Mouse (Mus musculus): ENCODE results near the gene Mei1. TPM values are rescaled to one million over a fixed set of nuclear protein-coding genes. Genes with fewer than 3 reads are reported as not detected.
"Not testable (repeated sequence)": the region's sequence is repeated elsewhere in the genome, so short reads cannot be mapped to it uniquely, and the experiment has no call there.

Mei1 gene
- polyA plus RNA-seq, 1 experiment from 2014 or later = not detected

GRCm38 (mm10) chr15:82106953-82107555 lies 37.3 kb downstream of the Mei1 start:
- 26% methylated on average over 8 of the region's 8 CpGs for WGBS (ENCODE audit: insufficient replicate concordance)
- DNase-seq = peak; percentile 61
- H3K36me3 ChIP-seq (replicated peaks; ENCODE audit: insufficient read depth, low read length) = no peaks in the 10 kb centered on the region
- H3K4me3 ChIP-seq (ENCODE audit: low read depth, low read length) = no peak overlapping the region
- H3K9ac ChIP-seq (replicated peaks) = no peak overlapping the region
- H3K27me3 ChIP-seq (ENCODE audit: insufficient read depth, low read length) = no peaks in the 10 kb centered on the region
- TF ChIP-seq EP300 (IDR thresholded peaks at IDR 0.05; ENCODE audit: low read depth) = no peak
- peak; percentile 77 for TF ChIP-seq CTCF (IDR thresholded peaks at IDR 0.05; ENCODE audit: low read depth)
- ATAC-seq = no peak
- H3K9me3 ChIP-seq (ENCODE audit: low read length) = no peaks in the 10 kb centered on the region
- H3K4me1 ChIP-seq (ENCODE audit: insufficient read depth) = no peaks in the 10 kb centered on the region
- H3K4me2 ChIP-seq (ENCODE audit: low read depth, low read length) = no peak overlapping the region
- H3K27ac ChIP-seq (ENCODE audit: low read depth) = no peak overlapping the region

- 76% methylated on average over 8 of the region's 8 CpGs for WGBS (ENCODE audit: insufficient replicate concordance)
- Histone ChIP-seq H3K27me3 (ENCODE audit: insufficient read depth, low read length) (no peaks in the 10 kb centered on the region), H3K9ac (replicated peaks) (no peak overlapping the region), H3K4me3 (ENCODE audit: low read depth, low read length) (no peak overlapping the region), H3K36me3 (replicated peaks; ENCODE audit: insufficient read depth, low read length) (no peaks in the 10 kb centered on the region), H3K4me1 (ENCODE audit: insufficient read depth) (no peaks in the 10 kb centered on the region), H3K9me3 (ENCODE audit: low read length) (no peaks in the 10 kb centered on the region), H3K27ac (ENCODE audit: low read depth) (no peak overlapping the region), H3K4me2 (ENCODE audit: low read depth, low read length) (no peak overlapping the region)
- TF ChIP-seq EP300 (IDR thresholded peaks at IDR 0.05; ENCODE audit: low read depth) (no peak), CTCF (IDR thresholded peaks at IDR 0.05; ENCODE audit: low read depth) (no peak)
- ATAC-seq = no peak
- DNase-seq = no peak
These were observed 50.7 kb downstream of the Mei1 start for GRCm38 (mm10) chr15:82120544-82120943.

- H3K9ac ChIP-seq (replicated peaks); H3K4me3 ChIP-seq (ENCODE audit: low read depth, low read length); ATAC-seq; DNase-seq; H3K9me3 ChIP-seq (ENCODE audit: low read length); H3K27me3 ChIP-seq (ENCODE audit: insufficient read depth, low read length); H3K36me3 ChIP-seq (replicated peaks; ENCODE audit: insufficient read depth, low read length); H3K27ac ChIP-seq (ENCODE audit: low read depth): not testable (repeated sequence)
- WGBS (ENCODE audit: insufficient replicate concordance) = 78% methylated on average over 4 of the region's 4 CpGs
- peaks cover 14% of the 10 kb centered on the region for H3K4me1 ChIP-seq (ENCODE audit: insufficient read depth)
- peak overlapping the region; percentile 89 for H3K4me2 ChIP-seq (ENCODE audit: low read depth, low read length)
These were observed 56.9 kb downstream of the Mei1 start for GRCm38 (mm10) chr15:82126690-82127089.

GRCm38 (mm10) chr15:82127426-82128374 lies 57.9 kb downstream of the Mei1 start, which contains the start of gene Ccdc134:
Ccdc134 (plus strand) TSS chr15:82127922.
- ATAC-seq = peak; percentile 100
- TF ChIP-seq EP300 (IDR thresholded peaks at IDR 0.05; ENCODE audit: low read depth) (no peak), CTCF (IDR thresholded peaks at IDR 0.05; ENCODE audit: low read depth) (no peak)
- Histone ChIP-seq H3K36me3 (replicated peaks; ENCODE audit: insufficient read depth, low read length) (peaks cover 6% of the 10 kb centered on the region; the same call in 1 of the 2 replicates), H3K27me3 (ENCODE audit: insufficient read depth, low read length) (no peaks in the 10 kb centered on the region), H3K9ac (replicated peaks) (peak within 1 kb of the TSS; percentile 75), H3K4me1 (ENCODE audit: insufficient read depth) (peaks cover 14% of the 10 kb centered on the region), H3K4me3 (ENCODE audit: low read depth, low read length) (peak within 1 kb of the TSS; percentile 82), H3K4me2 (ENCODE audit: low read depth, low read length) (peak within 1 kb of the TSS; percentile 89), H3K9me3 (ENCODE audit: low read length) (no peaks in the 10 kb centered on the region), H3K27ac (ENCODE audit: low read depth) (peak within 1 kb of the TSS; percentile 66)
- under 1% methylated on average over 72 of the region's 74 CpGs for WGBS (ENCODE audit: insufficient replicate concordance)
- peak; percentile 98 for DNase-seq

GRCm38 (mm10) chr15:82128398-82128797 lies 58.6 kb downstream of the Mei1 start:
- no peaks in the 10 kb centered on the region for H3K9me3 ChIP-seq (ENCODE audit: low read length)
- peak overlapping the region; percentile 82 for H3K4me3 ChIP-seq (ENCODE audit: low read depth, low read length)
- peak overlapping the region; percentile 75 for H3K9ac ChIP-seq (replicated peaks)
- H3K27me3 ChIP-seq (ENCODE audit: insufficient read depth, low read length) = no peaks in the 10 kb centered on the region
- TF ChIP-seq CTCF (IDR thresholded peaks at IDR 0.05; ENCODE audit: low read depth) (no peak), EP300 (IDR thresholded peaks at IDR 0.05; ENCODE audit: low read depth) (no peak)
- H3K4me2 ChIP-seq (ENCODE audit: low read depth, low read length) = peak overlapping the region; percentile 89
- 1% methylated on average over 5 of the region's 5 CpGs for WGBS (ENCODE audit: insufficient replicate concordance)
- H3K4me1 ChIP-seq (ENCODE audit: insufficient read depth) = peaks cover 14% of the 10 kb centered on the region
- peaks cover 6% of the 10 kb centered on the region; the same call in 1 of the 2 replicates for H3K36me3 ChIP-seq (replicated peaks; ENCODE audit: insufficient read depth, low read length)
- no peak for ATAC-seq
- no peak for DNase-seq
- no peak overlapping the region for H3K27ac ChIP-seq (ENCODE audit: low read depth)

GRCm38 (mm10) chr15:82130599-82130998 lies 60.8 kb downstream of the Mei1 start:
- H3K4me2 ChIP-seq (ENCODE audit: low read depth, low read length) = no peak overlapping the region
- TF ChIP-seq EP300 (IDR thresholded peaks at IDR 0.05; ENCODE audit: low read depth) (no peak), CTCF (IDR thresholded peaks at IDR 0.05; ENCODE audit: low read depth) (no peak)
- no peak for ATAC-seq
- H3K27me3 ChIP-seq (ENCODE audit: insufficient read depth, low read length) = no peaks in the 10 kb centered on the region
- H3K36me3 ChIP-seq (replicated peaks; ENCODE audit: insufficient read depth, low read length) = peaks cover 6% of the 10 kb centered on the region; the same call in 1 of the 2 replicates
- no peak for DNase-seq
- no peaks in the 10 kb centered on the region for H3K9me3 ChIP-seq (ENCODE audit: low read length)
- H3K4me1 ChIP-seq (ENCODE audit: insufficient read depth) = peaks cover 14% of the 10 kb centered on the region
- no peak overlapping the region for H3K4me3 ChIP-seq (ENCODE audit: low read depth, low read length)
- no peak overlapping the region for H3K9ac ChIP-seq (replicated peaks)
- 51% methylated on average over 7 of the region's 7 CpGs for WGBS (ENCODE audit: insufficient replicate concordance)
- no peak overlapping the region for H3K27ac ChIP-seq (ENCODE audit: low read depth)
